Mouse (Mus musculus) MEL (cell line): ENCODE results near the gene Slc36a4.

Experiments used
- CTCF ChIP-seq, 3 experiments: IDR thresholded peaks in 2 of 3; conservative IDR thresholded peaks in 1 of 3; 2 replicates each; pipeline ENCODE4 v1.5.1; 2011 to 2012; ENCODE audit warnings: low read length in 3 of 3, low read depth in 2 of 3, mild to moderate bottlenecking in 2 of 3, improper control_type of control experiment in 1 of 3, inconsistent platforms in 1 of 3, mixed read lengths in 1 of 3, moderate library complexity in 1 of 3; ENCODE audit not compliant: control insufficient read depth in 1 of 3, insufficient read depth in 1 of 3, poor library complexity in 1 of 3, severe bottlenecking in 1 of 3
- E2F4 ChIP-seq: IDR thresholded peaks from 2 replicates; pipeline ENCODE4 v1.6.1; 2011; ENCODE audit warnings: low read depth, low read length, improper control_type of control experiment, borderline replicate concordance
- GATA1 ChIP-seq: IDR thresholded peaks from 2 replicates; pipeline ENCODE4 v1.6.1; 2011; ENCODE audit warnings: low read depth, low read length, improper control_type of control experiment
- RCOR1 ChIP-seq: IDR thresholded peaks from 2 replicates; pipeline ENCODE4 v1.6.1; 2012; ENCODE audit warnings: low read depth, mild to moderate bottlenecking, inconsistent platforms, low read length, improper control_type of control experiment
- SIN3A ChIP-seq: IDR thresholded peaks from 2 replicates; pipeline ENCODE4 v1.6.1; 2012; ENCODE audit warnings: low read length, improper control_type of control experiment, inconsistent platforms
- TBP ChIP-seq: IDR thresholded peaks from 2 replicates; pipeline ENCODE4 v1.8.0; 2011; ENCODE audit warnings: low read depth, low read length, improper control_type of control experiment
- USF1 ChIP-seq: IDR thresholded peaks from 2 replicates; pipeline ENCODE4 v1.6.1; 2014; ENCODE audit warnings: low read depth, mild to moderate bottlenecking, inconsistent platforms, low read length, improper control_type of control experiment, moderate library complexity
- ZC3H11A ChIP-seq: IDR thresholded peaks from 2 replicates; pipeline ENCODE4 v1.6.1; 2012; ENCODE audit warnings: low read depth, mild to moderate bottlenecking, inconsistent platforms, low read length, improper control_type of control experiment
- ZKSCAN1 ChIP-seq: IDR thresholded peaks from 2 replicates; pipeline ENCODE4 v1.6.1; 2012; ENCODE audit warnings: low read depth, mild to moderate bottlenecking, inconsistent platforms, low read length, improper control_type of control experiment, moderate library complexity

DNA sequence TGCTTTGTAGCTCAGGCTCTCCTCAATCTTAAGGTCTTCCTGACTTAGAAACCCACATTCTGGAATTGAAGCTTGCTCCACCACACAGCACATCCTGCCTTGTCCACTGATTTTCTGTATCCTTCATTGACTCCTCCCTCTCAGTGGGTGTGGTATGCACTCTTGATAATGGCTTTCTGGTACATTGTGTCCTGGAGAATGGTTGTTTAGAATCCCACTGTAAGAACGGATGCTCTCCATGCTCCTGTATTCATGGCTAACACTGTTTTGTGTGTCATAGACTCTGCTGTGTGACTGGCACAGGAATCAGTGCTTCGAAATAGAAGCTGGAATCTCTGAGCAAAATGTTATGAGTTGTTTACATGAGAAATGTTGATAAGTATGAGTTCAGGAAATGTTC lies 28.0 kb downstream of the Slc36a4 start:
- TF ChIP-seq USF1 (no peak), CTCF (IDR thresholded peaks at IDR 0.05 in 2 of 3, conservative IDR thresholded peaks at IDR 0.05 in 1 of 3; ENCODE audit: control insufficient read depth in 1 of 3, insufficient read depth in 1 of 3, low read depth in 2 of 3, low read length in 3 of 3, poor library complexity in 1 of 3, severe bottlenecking in 1 of 3) (no peak), TBP (no peak), E2F4 (no peak), GATA1 (no peak), ZKSCAN1 (no peak), SIN3A (no peak), RCOR1 (no peak), ZC3H11A (no peak)
